Mouse (Mus musculus) heart, postnatal 0 days (tissue): Measurements from ENCODE around the gene Sypl.

Experiments used
- CTCF ChIP-seq: IDR thresholded peaks from 2 replicates; pipeline ENCODE4 v1.5.1; 2016; ENCODE audit warnings: antibody characterized with exemption, control low read depth, low read depth
- EP300 ChIP-seq: IDR thresholded peaks from 2 replicates; pipeline ENCODE4 v1.6.1; 2016; ENCODE audit warnings: antibody characterized with exemption, low read depth

- no peak for TF ChIP-seq EP300
- TF ChIP-seq CTCF: no peak
These were observed 18.6 kb downstream of the Sypl start for GRCm38 (mm10) chr12:32972287-32972686.
